Mouse (Mus musculus) intestine, postnatal 0 days (tissue): ENCODE measurements around the gene Fsip1. TPM values are rescaled to one million over a fixed set of nuclear protein-coding genes. Genes with fewer than 3 reads are reported as not detected.

Source experiments
- ATAC-seq: fragments of 200-750 bp; cut with Nextera tagmentation; 2 replicates; pipeline ENCODE4 v1.8.0; 2017; ENCODE audit warnings: mild to moderate bottlenecking, moderate TSS enrichment, moderate library complexity
- H3K27ac ChIP-seq: fragments of 300-500 bp; sonication (generic); 2 replicates; pipeline ENCODE4 v1.5.1; 2014; ENCODE audit warnings: mild to moderate bottlenecking, low read depth, low read length, moderate library complexity
- H3K27me3 ChIP-seq: fragments of 300-500 bp; sonication (generic); replicated peaks from 2 replicates; pipeline ENCODE4 v1.6.1; 2014; ENCODE audit warnings: low read length, mixed read lengths; ENCODE audit not compliant: control insufficient read depth, insufficient read depth
- H3K36me3 ChIP-seq: fragments of 300-500 bp; sonication (generic); 2 replicates; pipeline ENCODE4 v1.6.1; 2014; ENCODE audit warnings: mild to moderate bottlenecking, moderate library complexity; ENCODE audit not compliant: control insufficient read depth, insufficient read depth
- H3K4me1 ChIP-seq: fragments of 300-500 bp; sonication (generic); replicated peaks from 2 replicates; pipeline ENCODE4 v1.6.1; 2014; ENCODE audit warnings: antibody characterized with exemption, low read length, mixed read lengths; ENCODE audit not compliant: control insufficient read depth, insufficient read depth
- H3K4me2 ChIP-seq: fragments of 300-500 bp; sonication (generic); replicated peaks from 2 replicates; pipeline ENCODE4 v1.6.1; 2014; ENCODE audit warnings: low read depth, mild to moderate bottlenecking, moderate library complexity
- H3K4me3 ChIP-seq: fragments of 300-500 bp; sonication (generic); 2 replicates; pipeline ENCODE4 v1.5.1; 2014; ENCODE audit warnings: low read depth, low read length
- H3K9ac ChIP-seq: fragments of 300-500 bp; sonication (generic); 2 replicates; pipeline ENCODE4 v1.6.1; 2014; ENCODE audit warnings: mild to moderate bottlenecking, low read depth, low read length
- H3K9me3 ChIP-seq: fragments of 300-500 bp; sonication (generic); 2 replicates; pipeline ENCODE4 v1.6.1; 2016; ENCODE audit warnings: mixed run types; ENCODE audit not compliant: control insufficient read depth
- CTCF ChIP-seq: sonication (generic); IDR thresholded peaks from 2 replicates; pipeline ENCODE4 v1.5.1; 2016; ENCODE audit warnings: low read depth, mild to moderate bottlenecking, control low read depth, antibody characterized with exemption, moderate library complexity
- WGBS: fragments of 180-500 bp; shearing (Covaris S2); extraction: QIAGEN DNeasy Blood & Tissue Kit; methylation state at CpG from one replicate; pipeline ENCODE4 v1.1.7; 2014; 5-methylcytosine and 5-hydroxymethylcytosine counted together
- polyA plus RNA-seq: library from polyadenylated mRNA; unstranded; fragments of >200 nt; fragmentation: Nextera tagmentation; extraction: Ambion mirVana; gene quantifications from 2 replicates; pipeline ENCODE4 v1.2.1, GENCODE M21; 2015

Fsip1 gene
- polyA plus RNA-seq, 1 experiment from 2014 or later, result 0.13 TPM

DNA sequence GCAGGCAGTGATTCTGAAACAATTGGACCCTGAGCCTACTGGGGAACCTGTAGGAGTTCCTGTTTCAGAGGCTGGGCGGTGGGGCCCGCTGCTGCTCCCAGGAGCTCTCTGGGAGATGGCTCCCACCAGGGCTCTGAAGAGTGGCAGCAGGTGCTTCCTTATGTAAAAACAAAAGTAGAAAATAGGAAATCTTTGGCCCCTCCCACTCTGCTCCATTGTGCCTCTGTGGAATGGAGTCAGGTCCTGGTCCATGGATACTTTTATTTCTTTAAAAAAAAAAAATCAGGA, 7.1 kb upstream of the Fsip1 start:
- no peak overlapping the region for H3K27ac ChIP-seq
- no peaks in the 10 kb centered on the region for H3K36me3 ChIP-seq
- no peak overlapping the region for H3K9ac ChIP-seq
- TF ChIP-seq CTCF, result no peak
- H3K27me3 ChIP-seq, result no peaks in the 10 kb centered on the region
- WGBS, result 61% methylated on average over 2 of the region's 2 CpGs
- H3K4me1 ChIP-seq, result no peaks in the 10 kb centered on the region
- H3K9me3 ChIP-seq, result no peaks in the 10 kb centered on the region
- no peak overlapping the region for H3K4me2 ChIP-seq
- ATAC-seq, result no peak
- H3K4me3 ChIP-seq, result no peak overlapping the region

DNA sequence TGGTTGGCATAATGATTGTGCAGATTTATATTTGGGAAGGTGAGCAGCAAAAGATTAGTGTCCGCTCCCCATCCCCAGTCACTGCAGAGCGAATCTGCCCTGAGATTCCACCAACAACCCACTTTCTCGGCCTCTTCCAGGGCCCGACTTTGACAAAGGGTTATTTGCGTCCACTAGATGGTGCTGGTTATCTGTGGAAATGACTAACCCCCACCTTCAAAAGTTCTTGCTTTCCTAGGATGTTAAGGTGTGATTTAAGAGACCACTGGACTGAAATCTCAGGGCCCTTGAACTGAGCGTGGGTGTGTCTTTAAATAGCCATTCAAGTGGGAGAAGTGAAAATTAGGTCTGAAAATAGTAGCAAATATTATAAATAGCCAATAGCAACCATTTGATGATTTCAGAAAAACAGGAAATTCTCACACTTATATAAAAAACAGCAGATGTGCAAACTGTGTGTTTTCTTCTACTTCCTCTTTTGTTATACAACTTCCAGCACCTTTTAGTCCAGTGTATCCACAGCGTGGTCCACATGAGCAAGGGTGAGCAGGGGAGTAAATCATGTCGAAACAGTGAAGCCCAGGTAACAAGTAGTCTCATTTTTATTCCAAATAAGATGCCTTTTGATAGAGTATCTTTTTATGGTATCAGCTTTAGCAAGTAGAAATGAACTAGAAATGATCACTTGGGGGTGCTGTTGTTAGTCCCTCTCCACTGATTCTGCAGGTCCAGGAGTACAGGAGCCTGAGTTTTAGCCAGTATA, 6.6 kb upstream of the Fsip1 start:
- ATAC-seq, result 0 out of 2 replicates have a peak, but pooled peaks have one; percentile 19
- TF ChIP-seq CTCF, result peak; percentile 85
- 15% methylated on average over 8 of the region's 8 CpGs for WGBS
- H3K36me3 ChIP-seq, result no peaks in the 10 kb centered on the region
- no peak overlapping the region for H3K27ac ChIP-seq
- H3K4me1 ChIP-seq, result no peaks in the 10 kb centered on the region
- H3K27me3 ChIP-seq, result no peaks in the 10 kb centered on the region
- no peak overlapping the region for H3K4me2 ChIP-seq
- no peaks in the 10 kb centered on the region for H3K9me3 ChIP-seq
- no peak overlapping the region for H3K4me3 ChIP-seq
- H3K9ac ChIP-seq, result no peak overlapping the region

GRCm38 (mm10) chr2:118262673-118263072, 5.9 kb upstream of the Fsip1 start:
- ATAC-seq, result no peak
- H3K4me2 ChIP-seq, result no peak overlapping the region
- no peak overlapping the region for H3K27ac ChIP-seq
- WGBS, result 57% methylated on average over 8 of the region's 8 CpGs
- H3K9me3 ChIP-seq, result no peaks in the 10 kb centered on the region
- H3K4me1 ChIP-seq, result no peaks in the 10 kb centered on the region
- no peak overlapping the region for H3K4me3 ChIP-seq
- 0 out of 2 replicates have a peak, but pooled peaks cover 4% of the 10 kb centered on the region for H3K27me3 ChIP-seq
- TF ChIP-seq CTCF, result no peak
- H3K36me3 ChIP-seq, result no peaks in the 10 kb centered on the region
- no peak overlapping the region for H3K9ac ChIP-seq

DNA sequence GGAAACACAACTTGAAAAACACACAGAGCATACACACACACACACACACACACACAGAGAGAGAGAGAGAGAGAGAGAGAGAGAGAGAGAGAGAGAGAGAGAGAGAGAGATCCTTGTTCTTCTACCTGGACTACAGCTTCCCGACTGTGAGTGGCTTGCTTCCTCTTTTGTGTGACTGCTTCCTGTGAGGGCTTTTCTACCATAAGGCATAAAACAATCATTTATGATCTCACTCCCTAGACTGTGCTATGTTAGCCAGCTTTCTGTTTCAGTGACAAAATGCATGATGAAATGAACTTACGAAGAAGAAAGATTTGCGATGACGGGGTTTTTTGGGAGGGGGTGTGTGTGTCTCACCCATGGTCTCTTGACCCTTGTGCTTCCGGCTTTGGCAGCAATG, 3.0 kb upstream of the Fsip1 start:
- ATAC-seq, result no peak
- Histone ChIP-seq H3K4me1 (no peaks in the 10 kb centered on the region), H3K27ac (no peak overlapping the region), H3K9me3 (no peaks in the 10 kb centered on the region), H3K9ac (no peak overlapping the region), H3K27me3 (0 out of 2 replicates have a peak, but pooled peaks cover 4% of the 10 kb centered on the region), H3K36me3 (no peaks in the 10 kb centered on the region), H3K4me3 (no peak overlapping the region), H3K4me2 (no peak overlapping the region)
- WGBS, result 77% methylated on average over 5 of the region's 5 CpGs
- TF ChIP-seq CTCF, result no peak

DNA sequence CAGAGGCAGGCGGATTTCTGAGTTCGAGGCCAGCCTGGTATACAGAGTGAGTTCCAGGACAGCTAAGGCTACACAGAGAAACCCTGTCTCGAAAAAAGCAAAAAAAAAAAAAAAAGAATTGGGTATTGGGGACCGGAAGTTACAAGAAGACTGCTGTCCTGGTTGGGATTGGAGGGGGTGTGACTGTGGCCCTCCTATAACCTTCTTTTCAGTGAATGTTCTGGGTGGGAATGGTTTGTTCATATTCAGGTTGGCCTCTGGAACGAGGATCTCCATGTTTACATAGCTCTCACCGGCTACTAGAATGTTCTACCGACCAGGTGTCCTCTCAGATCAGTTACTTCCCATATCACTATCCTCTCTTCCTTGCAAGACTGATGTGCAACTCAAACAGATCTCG, 328 bp upstream of the Fsip1 start:
- no peaks in the 10 kb centered on the region for H3K36me3 ChIP-seq
- peak overlapping the region; percentile 42 for H3K4me3 ChIP-seq
- 67% methylated on average over 8 of the region's 8 CpGs for WGBS
- H3K4me2 ChIP-seq, result peak overlapping the region; percentile 71
- H3K9ac ChIP-seq, result no peak overlapping the region
- no peaks in the 10 kb centered on the region for H3K4me1 ChIP-seq
- no peaks in the 10 kb centered on the region for H3K9me3 ChIP-seq
- H3K27ac ChIP-seq, result no peak overlapping the region
- 0 out of 2 replicates have a peak, but pooled peaks cover 4% of the 10 kb centered on the region for H3K27me3 ChIP-seq
- no peak for TF ChIP-seq CTCF
- ATAC-seq, result no peak

DNA sequence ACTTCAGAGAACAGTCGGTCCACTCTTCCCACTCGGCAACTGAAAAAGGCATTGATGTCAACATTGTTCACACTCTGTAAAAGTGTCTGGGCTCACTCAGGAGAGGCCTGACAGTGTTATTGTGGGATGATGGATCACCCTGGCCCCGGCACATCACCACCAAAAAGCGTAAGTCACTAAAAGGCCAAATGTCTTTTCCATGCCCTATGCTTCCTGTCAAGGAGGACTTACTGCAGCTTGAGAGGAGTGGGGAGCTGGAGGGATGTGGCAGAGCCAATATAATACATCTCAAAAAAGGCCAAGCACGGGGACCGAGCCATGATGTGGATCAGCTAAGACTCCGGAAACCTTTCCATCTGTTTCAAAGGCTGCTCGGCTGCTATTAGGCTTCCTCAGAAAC, 2.2 kb downstream of the Fsip1 start:
- Histone ChIP-seq H3K9ac (no peak overlapping the region), H3K4me1 (no peaks in the 10 kb centered on the region), H3K4me3 (no peak overlapping the region), H3K4me2 (no peak overlapping the region), H3K9me3 (no peaks in the 10 kb centered on the region), H3K36me3 (no peaks in the 10 kb centered on the region), H3K27ac (no peak overlapping the region), H3K27me3 (0 out of 2 replicates have a peak, but pooled peaks cover 4% of the 10 kb centered on the region)
- WGBS, result 58% methylated on average over 8 of the region's 8 CpGs
- TF ChIP-seq CTCF, result no peak
- ATAC-seq, result no peak
